Mouse (Mus musculus) gastrocnemius, adult 18-20 months (tissue): ENCODE data around the gene Phf5a. TPM values are rescaled to one million over a fixed set of nuclear protein-coding genes. Genes with fewer than 3 reads are reported as not detected.
"Not testable (repeated sequence)": the region's sequence is repeated elsewhere in the genome, so short reads cannot be mapped to it uniquely, and the experiment has no call there.

Experiments used
- DNase-seq: peaks from one replicate; pipeline ENCODE4 v3.0.0; 2021; ENCODE audit warnings: low spot score
- long read RNA-seq, 2 experiments: library from polyadenylated mRNA; stranded (forward); transcript quantifications; one replicate each; pipeline ENCODE4 v2.0.0; 2021
- total RNA-seq, 2 experiments: library from RNA; stranded (reverse); gene quantifications; 2 replicates each; pipeline ENCODE4 v1.2.3; 2021

The Phf5a gene
- total RNA-seq, result 10 to 100 TPM; 35.5 to 35.7 TPM
- long read RNA-seq, experiment 1, transcript Phf5a-201 (4 exons, 1,663 nt), result major isoform, 37 of 39 reads
- long read RNA-seq, experiment 1, partial matches to known transcripts, result 0 of 39 reads
- long read RNA-seq, experiment 1, other reads (novel, unspliced or antisense), result 2 of 39 reads
- long read RNA-seq, experiment 2, transcript Phf5a-201 (4 exons, 1,663 nt), result major isoform, 41 of 45 reads
- long read RNA-seq, experiment 2, partial matches to known transcripts, result 0 of 45 reads
- long read RNA-seq, experiment 2, other reads (novel, unspliced or antisense), result 4 of 45 reads

- peak; percentile 88 for DNase-seq
These were observed at the start of gene Phf5a for GRCm38 (mm10) chr15:81871604-81872261. Gene Phf5a (minus strand): TSS chr15:81871911.

GRCm38 (mm10) chr15:81921255-81921654 lies 49.5 kb upstream of the Phf5a start:
- no peak for DNase-seq

- no peak for DNase-seq
These were observed 49.0 kb upstream of the Phf5a start for GRCm38 (mm10) chr15:81920546-81921217.

DNA sequence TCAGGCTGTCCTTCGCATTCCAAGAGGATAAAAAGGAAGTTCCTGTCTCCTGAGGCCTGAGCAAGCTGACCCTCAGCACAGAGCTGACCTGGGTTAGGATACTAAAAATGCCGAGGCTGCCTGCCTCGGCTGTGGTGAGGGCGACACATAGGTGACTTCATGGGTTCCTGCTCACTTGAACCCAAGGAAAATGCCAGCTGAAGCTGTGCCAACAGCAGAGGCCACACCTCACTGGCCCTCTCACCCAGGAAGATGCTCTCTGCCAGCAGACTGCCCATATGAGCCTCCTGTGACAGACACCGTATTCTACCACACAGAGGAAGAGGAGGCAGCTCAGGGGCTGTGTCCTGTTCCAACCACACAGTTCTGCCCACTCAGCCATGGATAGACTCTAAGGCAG lies 47.4 kb upstream of the Phf5a start:
- no peak for DNase-seq

- DNase-seq, result peak; percentile 83
These were observed 46.1 kb upstream of the Phf5a start for GRCm38 (mm10) chr15:81917621-81918463.

DNA sequence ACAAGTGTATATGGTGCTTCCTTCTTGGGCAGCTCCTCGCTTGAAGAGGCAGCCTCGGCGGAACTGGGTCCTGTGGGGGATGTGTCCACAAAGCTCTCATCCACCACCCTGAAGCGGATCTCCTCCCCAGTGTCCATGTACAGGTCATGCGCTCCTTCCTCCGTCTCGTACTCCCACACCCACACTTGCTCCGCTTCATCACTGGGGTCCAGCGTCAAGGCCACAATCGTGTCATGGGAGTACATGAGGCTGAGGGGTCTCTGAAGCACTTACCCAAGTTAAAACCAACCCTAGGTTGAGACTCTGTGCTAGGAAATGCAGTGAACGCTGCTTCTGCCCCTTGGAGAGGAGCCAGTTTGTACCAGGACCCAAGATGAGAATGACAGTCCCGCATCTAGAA lies 45.5 kb upstream of the Phf5a start:
- DNase-seq, result no peak

- no peak for DNase-seq
These were observed 44.0 kb upstream of the Phf5a start for GRCm38 (mm10) chr15:81915663-81916062.

GRCm38 (mm10) chr15:81914668-81915067 lies 43.0 kb upstream of the Phf5a start:
- DNase-seq, result no peak

DNA sequence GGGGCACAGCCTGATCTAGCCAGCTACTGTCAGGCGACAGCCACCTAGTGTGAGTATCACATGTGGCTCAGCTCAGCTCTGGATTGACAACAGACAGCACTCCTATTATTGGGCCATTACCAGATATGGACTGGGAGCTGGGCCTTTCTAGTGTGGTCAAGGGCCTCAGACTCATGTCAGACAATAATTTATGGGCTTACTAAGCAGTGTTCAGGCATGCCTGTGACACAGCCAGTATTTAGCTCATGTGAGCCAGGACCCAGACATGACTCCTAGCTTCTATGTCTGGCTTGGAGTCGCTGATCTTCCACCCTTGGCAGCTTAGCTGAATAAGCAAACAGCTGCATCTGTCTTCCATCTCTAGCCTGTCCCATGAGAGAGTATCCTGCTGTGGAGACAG lies 40.8 kb upstream of the Phf5a start:
- DNase-seq, result peak; percentile 60

- DNase-seq, result not testable (repeated sequence)
These were observed 37.1 kb upstream of the Phf5a start for GRCm38 (mm10) chr15:81908767-81909166.

DNA sequence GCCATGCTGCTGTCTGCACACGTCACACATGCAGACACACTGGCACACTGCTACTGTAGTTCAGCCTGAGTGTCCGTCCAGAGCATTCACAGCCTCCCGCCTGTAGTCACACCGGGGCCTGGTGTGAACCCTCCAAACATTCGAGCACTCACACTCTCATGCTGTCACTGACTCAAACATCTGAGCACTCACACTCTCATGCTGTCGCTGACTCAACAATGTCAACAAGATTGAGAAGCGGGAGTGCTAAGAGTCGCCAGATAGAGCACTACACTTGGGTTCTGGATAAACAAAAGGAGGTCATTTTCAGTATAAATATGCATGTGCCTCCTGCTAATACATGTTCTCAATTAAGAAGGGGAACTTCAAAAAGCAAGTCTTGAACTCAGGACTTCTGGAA lies 36.2 kb upstream of the Phf5a start:
- no peak for DNase-seq

GRCm38 (mm10) chr15:81904939-81905338 lies 33.2 kb upstream of the Phf5a start:
- DNase-seq, result peak; percentile 76

DNA sequence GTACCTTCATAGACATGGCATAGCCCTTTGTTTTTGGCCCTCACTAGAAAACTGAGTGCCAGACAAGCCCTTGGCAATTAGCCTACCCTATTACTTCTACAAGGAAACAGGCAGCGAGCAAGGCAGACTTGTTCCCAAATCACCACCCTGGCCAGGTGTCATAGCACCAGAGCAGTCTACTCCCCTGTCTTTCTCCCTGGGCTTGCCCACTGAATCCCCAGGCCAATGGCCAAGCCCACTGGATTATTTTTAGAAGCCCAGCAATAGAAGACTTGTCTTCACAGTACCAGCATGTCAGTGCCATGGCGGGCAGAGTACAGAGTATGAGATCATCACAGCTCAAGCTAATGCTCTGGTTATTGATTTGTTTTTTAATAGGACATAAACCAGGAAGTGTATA lies 27.0 kb upstream of the Phf5a start:
- DNase-seq, result peak; percentile 53

DNA sequence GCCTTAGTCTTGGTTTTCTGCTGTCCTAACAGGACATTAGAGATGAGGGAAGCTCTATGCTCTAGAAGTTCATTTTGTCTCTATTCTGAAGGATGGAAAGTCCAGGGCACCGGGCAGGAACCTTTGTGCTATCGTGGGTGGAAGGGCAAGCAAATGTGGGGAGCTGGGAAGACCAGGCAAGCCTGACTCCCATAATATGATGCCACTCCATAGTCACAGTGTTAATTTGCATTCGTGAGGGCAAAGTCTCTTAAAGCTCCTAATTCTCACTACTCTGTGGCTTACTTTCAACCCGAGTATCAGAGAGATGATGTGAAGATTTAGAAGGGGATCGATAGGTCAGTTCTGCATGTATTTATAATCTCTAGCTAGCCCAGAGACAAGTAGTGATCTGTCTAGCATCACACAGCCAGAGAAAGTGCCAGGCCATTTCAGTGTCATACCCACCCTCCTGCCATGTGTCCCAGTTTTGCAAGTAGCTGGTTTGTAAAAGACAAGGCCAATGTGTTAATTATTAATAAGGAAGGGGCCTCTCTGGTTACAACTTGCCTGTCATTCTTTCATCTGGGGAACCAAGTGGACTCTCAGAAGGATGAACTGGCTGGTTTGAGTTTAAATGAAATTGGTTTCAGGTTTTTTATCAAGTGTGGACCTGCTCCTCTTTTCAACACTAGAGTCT lies 26.0 kb upstream of the Phf5a start:
- DNase-seq, result no peak

- DNase-seq, result no peak
These were observed 24.7 kb upstream of the Phf5a start for GRCm38 (mm10) chr15:81896407-81896806.

DNA sequence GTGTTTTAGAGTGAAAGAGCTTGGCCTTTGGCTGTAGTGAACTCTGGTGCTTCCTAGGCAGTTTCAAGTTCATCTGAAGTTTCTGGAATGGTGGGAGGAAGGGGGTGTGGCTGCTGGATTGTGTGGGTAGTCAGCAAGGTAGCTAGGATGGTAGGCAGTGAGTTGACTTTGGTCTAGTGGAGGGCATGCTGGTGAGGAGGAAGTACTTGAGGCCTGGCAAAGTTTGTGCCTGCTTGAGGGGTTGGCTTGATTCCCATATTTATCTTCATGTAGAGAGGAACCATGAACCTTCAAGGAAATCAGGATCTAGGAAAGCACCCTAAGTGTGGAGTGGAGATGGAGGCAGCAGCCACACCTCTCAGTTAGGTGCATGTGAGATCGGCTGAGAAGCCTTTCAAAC lies 22.3 kb upstream of the Phf5a start:
- DNase-seq, result no peak

DNA sequence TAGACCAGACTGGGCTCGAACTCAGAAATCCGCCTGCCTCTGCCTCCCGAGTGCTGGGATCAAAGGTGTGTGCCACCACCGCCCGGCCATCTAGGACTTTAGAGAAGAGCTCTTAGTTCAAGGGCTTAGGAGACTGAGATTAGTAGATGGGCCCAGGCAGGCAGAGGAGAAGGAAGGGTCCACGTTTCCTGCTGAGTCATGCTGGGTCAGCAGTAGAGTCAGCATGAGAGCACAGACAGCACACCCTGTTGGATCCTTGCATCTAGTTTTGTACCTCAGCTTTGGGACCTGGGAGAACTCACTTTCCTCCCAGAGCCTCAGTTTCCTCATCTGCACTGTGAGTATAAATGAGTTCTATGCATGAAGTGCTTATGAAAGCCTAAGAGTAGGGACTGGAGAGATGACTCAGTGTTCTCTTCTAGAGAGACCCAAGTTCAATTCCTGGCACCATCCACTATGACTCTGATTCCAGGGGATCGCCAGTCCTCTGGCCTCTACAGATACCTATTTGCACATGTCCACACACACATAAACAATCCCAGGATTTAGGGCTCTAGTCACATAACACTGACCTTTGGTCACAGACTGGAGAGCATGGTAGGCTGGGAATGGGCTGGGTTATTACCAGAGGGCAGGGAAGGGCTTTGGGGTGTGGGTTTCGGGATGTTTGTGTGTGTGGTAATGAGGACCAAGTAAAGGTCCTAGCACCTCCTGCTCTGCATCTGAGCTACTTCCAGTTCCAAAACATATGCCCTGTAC lies 20.3 kb upstream of the Phf5a start:
- no peak for DNase-seq

- no peak for DNase-seq
These were observed 19.6 kb upstream of the Phf5a start for GRCm38 (mm10) chr15:81891140-81891802.

- peak; percentile 78 for DNase-seq
These were observed 17.5 kb upstream of the Phf5a start for GRCm38 (mm10) chr15:81889175-81889574.
